20 mouse cellular contexts compared by ENCODE assay signal in the genomic region with DNA sequence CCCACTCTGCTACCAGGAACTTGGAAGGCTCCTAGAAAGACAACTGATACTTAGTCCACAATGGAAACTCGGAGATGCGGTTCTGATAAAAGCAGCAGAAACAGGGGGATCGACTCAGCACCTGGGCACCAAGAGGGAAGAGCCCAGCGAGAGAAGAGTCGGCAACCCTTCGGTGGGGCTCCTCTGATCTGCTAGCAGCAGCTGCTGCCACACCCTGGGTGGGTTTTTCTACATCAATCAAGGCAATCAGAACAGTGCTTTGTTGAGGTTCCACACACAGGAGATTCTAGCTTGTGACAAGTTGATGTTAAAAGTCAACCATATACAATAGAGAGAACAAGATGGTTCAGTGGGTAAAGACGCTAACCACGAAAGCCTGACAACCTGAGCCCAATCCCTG.
DNase-seq lines count a peak whose midpoint lies in the region; ATAC-seq lines count a peak whose summit lies in the region.
"Had no signal": no experiment of that assay in that cellular context is flagged by ENCODE, and none has a peak within 500 bp of the region (broad histone marks: within the 10 kb centered on the region; RNA-seq: fewer than 3 reads in every experiment).

No protein-coding gene starts in this region.

- peak; percentile 62 for DNase-seq in CD4-positive helper T cell, adult 2 months (ENCODE audit: low read depth, low spot score)
- DNase-seq in T-cell, adult 2 months (ENCODE audit: low spot score) = peak; percentile 65
- DNase-seq in thymus, adult 18-20 months = peak; percentile 33 to 53
- DNase-seq in thymus, postnatal 25 days = peak; percentile 70
- DNase-seq in lung, postnatal 10 days = no peak
- DNase-seq in layer of hippocampus, adult 8-10 months (ENCODE audit: low spot score in 2 of 2) = no peak
- DNase-seq: adrenal gland, adult 2 months; cerebellum, adult 8-10 months; cerebellum, postnatal 36 days; gastrocnemius, postnatal 14 days; heart, postnatal 36 days; layer of hippocampus, adult 9-11 months; lung, adult 2 months; lung, postnatal 14 days had no signal

- no peak for ATAC-seq in monocyte, adult 5-6 weeks (replicated peaks; ENCODE audit: insufficient number of reproducible peaks, low FRiP score, low TSS enrichment, poor library complexity, severe bottlenecking)
- ATAC-seq: activated CD4-positive, CD25-positive, alpha-beta regulatory T cell, adult 4 months; forebrain, embryonic 14.5 days; hindbrain, postnatal 0 days; intestine, embryonic 15.5 days; midbrain, embryonic 15.5 days had no signal

Comparison
In these comparisons a context has a peak if more than half of its experiments do, and no peak if none do; other contexts are left out.
1. DNase-seq: peak in CD4-positive helper T cell, adult 2 months (single experiment), T-cell, adult 2 months (single experiment), thymus, adult 18-20 months (2 of 2) and thymus, postnatal 25 days (single experiment); none in lung, postnatal 10 days (single experiment) and layer of hippocampus, adult 8-10 months (0 of 2).